Mouse (Mus musculus) MEL (cell line): ENCODE measurements at regions not wholly inside any gene's neighbourhood (a gene's known extent, or its start where the extent isn't known, plus 50 kb on each side); places are given as distances from the start of the nearest gene placed in this dataset.

Experiments used
- DNase-seq: peaks from one replicate; pipeline ENCODE4 v3.0.0; 2011; ENCODE audit warnings: low read depth, low spot score
- H3K27ac ChIP-seq: 2 replicates; pipeline ENCODE4 v1.5.1; 2012; ENCODE audit warnings: low read depth, mild to moderate bottlenecking, control low read depth, low read length, moderate library complexity; ENCODE audit not compliant: control insufficient read depth
- H3K27me3 ChIP-seq, 2 experiments: fragments of 150-350 bp in 1 of 2; sonication (generic) in 1 of 2; 2 replicates each; pipeline ENCODE4 v1.6.1; 2012; ENCODE audit warnings: low read length in 2 of 2, mild to moderate bottlenecking in 2 of 2, improper control_type of control experiment in 1 of 2, moderate library complexity in 1 of 2; ENCODE audit not compliant: insufficient read depth in 2 of 2, control insufficient read depth in 1 of 2
- H3K36me3 ChIP-seq, 2 experiments: 2 replicates each; pipeline ENCODE4 v1.6.1; 2012 to 2014; ENCODE audit warnings: low read length in 2 of 2, improper control_type of control experiment in 1 of 2, inconsistent platforms in 1 of 2, mild to moderate bottlenecking in 1 of 2; ENCODE audit not compliant: insufficient read depth in 2 of 2, control insufficient read depth in 1 of 2
- H3K4me1 ChIP-seq, 2 experiments: fragments of 150-350 bp in 1 of 2; sonication (generic) in 1 of 2; 2 replicates each; pipeline ENCODE4 v1.6.1; 2012; ENCODE audit warnings: low read length in 2 of 2, improper control_type of control experiment in 1 of 2, mild to moderate bottlenecking in 1 of 2; ENCODE audit not compliant: insufficient read depth in 2 of 2, control insufficient read depth in 1 of 2
- H3K4me3 ChIP-seq, 2 experiments: fragments of 150-350 bp in 1 of 2; sonication (generic) in 1 of 2; 2 replicates each; pipeline ENCODE4 v1.5.1; 2012; ENCODE audit warnings: low read depth in 2 of 2, low read length in 2 of 2, mild to moderate bottlenecking in 2 of 2, moderate library complexity in 2 of 2, control low read depth in 1 of 2, improper control_type of control experiment in 1 of 2; ENCODE audit not compliant: control insufficient read depth in 1 of 2, insufficient read depth in 1 of 2
- H3K79me2 ChIP-seq: 2 replicates; pipeline ENCODE4 v1.6.1; 2012; ENCODE audit warnings: mild to moderate bottlenecking, low read length, moderate library complexity; ENCODE audit not compliant: control insufficient read depth, poor library complexity, insufficient read depth
- H3K9ac ChIP-seq: 2 replicates; pipeline ENCODE4 v1.6.1; 2012; ENCODE audit warnings: low read depth, mild to moderate bottlenecking, control low read depth, low read length, moderate library complexity; ENCODE audit not compliant: control insufficient read depth, poor library complexity, severe bottlenecking
- H3K9me3 ChIP-seq: fragments of 150-350 bp; sonication (generic); replicated peaks from 2 replicates; pipeline ENCODE4 v1.6.1; 2012; ENCODE audit warnings: mild to moderate bottlenecking, low read length, improper control_type of control experiment, moderate library complexity; ENCODE audit not compliant: insufficient read depth
- BHLHE40 ChIP-seq: IDR thresholded peaks from 2 replicates; pipeline ENCODE4 v1.6.1; 2012; ENCODE audit warnings: low read depth, mild to moderate bottlenecking, inconsistent platforms, low read length, improper control_type of control experiment, borderline replicate concordance
- CTCF ChIP-seq, 3 experiments: IDR thresholded peaks in 2 of 3; conservative IDR thresholded peaks in 1 of 3; 2 replicates each; pipeline ENCODE4 v1.5.1; 2011 to 2012; ENCODE audit warnings: low read length in 3 of 3, low read depth in 2 of 3, mild to moderate bottlenecking in 2 of 3, improper control_type of control experiment in 1 of 3, inconsistent platforms in 1 of 3, mixed read lengths in 1 of 3, moderate library complexity in 1 of 3; ENCODE audit not compliant: control insufficient read depth in 1 of 3, insufficient read depth in 1 of 3, poor library complexity in 1 of 3, severe bottlenecking in 1 of 3
- E2F4 ChIP-seq: IDR thresholded peaks from 2 replicates; pipeline ENCODE4 v1.6.1; 2011; ENCODE audit warnings: low read depth, low read length, improper control_type of control experiment, borderline replicate concordance
- ELF1 ChIP-seq: IDR thresholded peaks from 2 replicates; pipeline ENCODE4 v1.6.1; 2014; ENCODE audit warnings: low read depth, mild to moderate bottlenecking, inconsistent platforms, low read length, improper control_type of control experiment, moderate library complexity
- EP300 ChIP-seq, 2 experiments: IDR thresholded peaks; 2 replicates each; pipeline ENCODE4 v1.6.1; 2011; ENCODE audit warnings: improper control_type of control experiment in 2 of 2, low read length in 2 of 2, low read depth in 1 of 2, mild to moderate bottlenecking in 1 of 2
- ETS1 ChIP-seq: IDR thresholded peaks from 2 replicates; pipeline ENCODE4 v1.6.1; 2012; ENCODE audit warnings: low read depth, mild to moderate bottlenecking, inconsistent platforms, low read length, improper control_type of control experiment, moderate library complexity
- GABPA ChIP-seq: IDR thresholded peaks from 2 replicates; pipeline ENCODE4 v1.6.1; 2012; ENCODE audit warnings: low read depth, mild to moderate bottlenecking, inconsistent platforms, low read length, improper control_type of control experiment, moderate library complexity
- GATA1 ChIP-seq: IDR thresholded peaks from 2 replicates; pipeline ENCODE4 v1.6.1; 2011; ENCODE audit warnings: low read depth, low read length, improper control_type of control experiment
- JUND ChIP-seq: IDR thresholded peaks from 2 replicates; pipeline ENCODE4 v1.6.1; 2011; ENCODE audit warnings: low read depth, mild to moderate bottlenecking, improper control_type of control experiment, low read length
- KAT2A ChIP-seq: conservative IDR thresholded peaks from 2 replicates; pipeline ENCODE4 v1.6.1; 2012; ENCODE audit warnings: low read depth, low read length, improper control_type of control experiment, inconsistent platforms
- MAFK ChIP-seq: IDR thresholded peaks from 2 replicates; pipeline ENCODE4 v1.6.1; 2011; ENCODE audit warnings: low read depth, mild to moderate bottlenecking, low read length, improper control_type of control experiment, borderline replicate concordance
- MAX ChIP-seq: IDR thresholded peaks from 2 replicates; pipeline ENCODE4 v1.6.1; 2011; ENCODE audit warnings: low read length, improper control_type of control experiment
- MAZ ChIP-seq: IDR thresholded peaks from 2 replicates; pipeline ENCODE4 v1.6.1; 2012; ENCODE audit warnings: low read depth, mild to moderate bottlenecking, inconsistent platforms, low read length, improper control_type of control experiment
- MXI1 ChIP-seq: IDR thresholded peaks from 2 replicates; pipeline ENCODE4 v1.6.1; 2011; ENCODE audit warnings: mild to moderate bottlenecking, low read depth, low read length, improper control_type of control experiment
- MYB ChIP-seq: IDR thresholded peaks from 2 replicates; pipeline ENCODE4 v1.6.1; 2011; ENCODE audit warnings: mild to moderate bottlenecking, low read depth, low read length, improper control_type of control experiment
- POLR2A ChIP-seq, 2 experiments: IDR thresholded peaks; 2 replicates each; pipeline ENCODE4 v1.6.1; 2011 to 2012; ENCODE audit warnings: low read length in 2 of 2, mild to moderate bottlenecking in 2 of 2, control low read depth in 1 of 2, improper control_type of control experiment in 1 of 2, low read depth in 1 of 2, moderate library complexity in 1 of 2; ENCODE audit not compliant: control insufficient read depth in 1 of 2, insufficient read depth in 1 of 2, poor library complexity in 1 of 2
- POLR2AphosphoS2 ChIP-seq: IDR thresholded peaks from 2 replicates; pipeline ENCODE4 v1.6.1; 2011; ENCODE audit warnings: low read length, improper control_type of control experiment
- SMC3 ChIP-seq: IDR thresholded peaks from 2 replicates; pipeline ENCODE4 v1.6.1; 2011; ENCODE audit warnings: low read depth, low read length, improper control_type of control experiment
- TAL1 ChIP-seq: IDR thresholded peaks from 2 replicates; pipeline ENCODE4 v1.6.1; 2012; ENCODE audit warnings: mild to moderate bottlenecking, inconsistent platforms, low read length, moderate library complexity, mixed read lengths
- USF1 ChIP-seq: IDR thresholded peaks from 2 replicates; pipeline ENCODE4 v1.6.1; 2014; ENCODE audit warnings: low read depth, mild to moderate bottlenecking, inconsistent platforms, low read length, improper control_type of control experiment, moderate library complexity
- ZNF384 ChIP-seq: IDR thresholded peaks from 2 replicates; pipeline ENCODE4 v1.6.1; 2012; ENCODE audit warnings: low read depth, mild to moderate bottlenecking, inconsistent platforms, low read length, improper control_type of control experiment

- no peaks in the 10 kb centered on the region for H3K36me3 ChIP-seq
- H3K79me2 ChIP-seq = no peaks in the 10 kb centered on the region
- no peak overlapping the region for H3K4me3 ChIP-seq
- no peak for TF ChIP-seq ELF1
- TF ChIP-seq ETS1 = no peak
- no peak for TF ChIP-seq GABPA
- no peak for TF ChIP-seq BHLHE40
- TF ChIP-seq MYB = no peak
- TF ChIP-seq SMC3 = no peak
- no peak for TF ChIP-seq CTCF (IDR thresholded peaks at IDR 0.05 in 2 of 3, conservative IDR thresholded peaks at IDR 0.05 in 1 of 3; ENCODE audit: control insufficient read depth in 1 of 3, insufficient read depth in 1 of 3, low read depth in 2 of 3, low read length in 3 of 3, poor library complexity in 1 of 3, severe bottlenecking in 1 of 3)
- no peak for DNase-seq
- no peak overlapping the region for H3K27ac ChIP-seq
- H3K9ac ChIP-seq = no peak overlapping the region
- H3K4me1 ChIP-seq = no peaks in the 10 kb centered on the region
- H3K27me3 ChIP-seq = no peaks in the 10 kb centered on the region
- no peaks in the 10 kb centered on the region for H3K9me3 ChIP-seq
Measured at GRCm38 (mm10) chr15:60657572-60657971, 196.0 kb downstream of the Fam84b start.

- Histone ChIP-seq H3K27me3 (no peaks in the 10 kb centered on the region), H3K9me3 (no peaks in the 10 kb centered on the region), H3K4me1 (no peaks in the 10 kb centered on the region), H3K79me2 (no peaks in the 10 kb centered on the region), H3K9ac (no peak overlapping the region), H3K27ac (no peak overlapping the region), H3K36me3 (no peaks in the 10 kb centered on the region), H3K4me3 (no peak overlapping the region)
- TF ChIP-seq ZNF384 (no peak), POLR2A (IDR thresholded peaks at IDR 0.05; ENCODE audit: control insufficient read depth in 1 of 2, insufficient read depth in 1 of 2, low read depth in 1 of 2, low read length in 2 of 2, poor library complexity in 1 of 2) (no peak), GATA1 (no peak), KAT2A (no peak), JUND (no peak), MYB (no peak), ELF1 (no peak), MAZ (no peak), MAFK (no peak), POLR2AphosphoS2 (no peak), GABPA (no peak), USF1 (no peak), MXI1 (no peak), TAL1 (no peak), MAX (no peak), EP300 (IDR thresholded peaks at IDR 0.05; ENCODE audit: low read depth in 1 of 2, low read length in 2 of 2) (no peak), E2F4 (no peak)
- no peak for DNase-seq
Measured at GRCm38 (mm10) chr15:60655113-60655512, 198.5 kb downstream of the Fam84b start.
